Mouse (Mus musculus) common myeloid progenitor, adult 5-6 weeks (primary cell): Measurements from ENCODE around the gene Zfp503. TPM values are rescaled to one million over a fixed set of nuclear protein-coding genes. Genes with fewer than 3 reads are reported as not detected.

ENCODE experiments used
- ATAC-seq: replicated peaks from 2 replicates; pipeline ENCODE4 v1.8.0; 2016; ENCODE audit warnings: low read depth, mild to moderate bottlenecking, moderate TSS enrichment, inconsistent platforms; ENCODE audit not compliant: poor library complexity, severe bottlenecking
- total RNA-seq: library from RNA; stranded (forward); fragments of 200-1000, 187-1606 nt; gene quantifications from 2 replicates; pipeline ENCODE4 v1.2.3, GENCODE M21; 2017

Zfp503 gene
- total RNA-seq, 1 experiment from 2014 or later, result under 0.01 TPM

DNA sequence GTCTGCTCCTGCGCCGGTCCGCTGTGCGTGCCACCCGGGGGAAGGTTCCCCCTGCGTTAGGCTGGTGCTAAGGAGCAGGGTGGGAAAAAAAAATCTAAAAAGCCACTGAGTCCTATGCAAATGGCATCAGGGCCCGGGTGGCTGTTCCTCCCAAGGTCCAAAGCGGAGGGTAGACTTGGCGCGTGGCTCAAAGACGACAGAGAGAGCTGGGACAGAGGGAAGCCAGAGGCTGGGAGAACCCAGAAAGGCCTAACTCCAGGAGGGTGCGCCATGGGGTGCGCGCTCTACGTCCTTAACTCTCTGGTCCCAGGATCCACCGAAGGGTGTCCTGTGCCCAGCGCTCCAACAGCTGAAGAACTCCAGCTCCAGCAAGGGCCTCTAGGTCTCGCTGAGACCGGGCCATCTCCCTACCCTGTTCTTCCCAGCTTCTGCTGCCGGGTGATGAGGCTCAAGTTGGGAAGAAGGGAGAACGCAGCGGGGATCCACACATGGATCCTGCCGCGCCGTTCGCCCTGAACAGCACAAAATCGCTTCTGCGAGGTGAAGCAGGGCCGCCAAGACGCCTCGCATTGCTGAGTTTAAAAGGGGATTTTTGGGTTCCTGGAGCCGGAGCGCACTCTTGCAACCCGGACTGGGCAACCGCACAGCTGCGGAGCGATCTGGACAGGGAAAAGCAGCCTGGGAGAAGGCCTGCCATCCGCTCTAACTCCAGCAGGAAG lies 6.7 kb downstream of the Zfp503 start:
- ATAC-seq, result no peak

DNA sequence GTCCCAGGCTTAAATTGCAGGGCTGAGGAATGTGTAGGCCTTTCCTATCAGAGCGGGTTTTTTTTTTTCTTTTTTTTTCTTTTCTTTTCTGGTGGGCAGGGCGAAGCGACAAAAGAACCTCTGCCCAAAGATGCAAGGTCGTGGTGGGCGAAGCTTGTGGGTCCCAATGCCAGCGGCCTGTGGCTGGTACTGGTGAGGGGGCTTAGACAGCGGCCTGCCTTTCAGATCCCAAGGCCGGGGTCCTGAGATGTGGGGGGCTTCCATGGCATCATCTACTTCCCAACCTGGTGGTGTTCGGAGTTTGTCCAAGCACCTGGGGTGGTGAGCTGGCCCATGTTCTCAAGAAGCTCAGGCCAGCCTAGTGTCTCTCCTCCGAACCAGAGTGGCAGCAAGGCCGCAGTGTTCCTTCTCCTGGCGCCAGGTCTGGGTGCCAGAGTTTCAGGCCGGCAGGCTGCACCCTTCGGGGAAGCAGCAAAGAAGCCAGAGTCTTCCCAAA lies 7.3 kb downstream of the Zfp503 start:
- ATAC-seq, result no peak

DNA sequence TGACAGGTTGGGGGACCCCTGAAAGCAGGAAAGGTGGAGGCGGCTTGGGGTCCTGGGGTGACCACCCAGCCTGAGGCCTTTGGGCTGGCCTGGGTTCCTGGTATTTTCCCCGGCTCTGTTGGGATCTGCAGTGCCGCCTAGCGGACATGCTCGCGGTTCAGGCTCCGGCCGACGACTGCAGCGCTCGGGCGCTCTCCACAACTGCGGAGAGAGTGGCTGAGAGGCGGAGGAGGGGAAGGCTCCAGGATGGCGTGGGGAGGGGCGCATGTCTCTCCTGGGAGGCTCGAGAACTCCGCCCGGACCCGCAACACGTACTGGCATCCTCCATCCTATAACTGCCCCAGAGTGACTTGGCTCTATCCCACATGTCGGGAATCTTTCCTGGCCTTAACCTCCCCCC lies 7.9 kb downstream of the Zfp503 start:
- ATAC-seq, result peak; percentile 57

DNA sequence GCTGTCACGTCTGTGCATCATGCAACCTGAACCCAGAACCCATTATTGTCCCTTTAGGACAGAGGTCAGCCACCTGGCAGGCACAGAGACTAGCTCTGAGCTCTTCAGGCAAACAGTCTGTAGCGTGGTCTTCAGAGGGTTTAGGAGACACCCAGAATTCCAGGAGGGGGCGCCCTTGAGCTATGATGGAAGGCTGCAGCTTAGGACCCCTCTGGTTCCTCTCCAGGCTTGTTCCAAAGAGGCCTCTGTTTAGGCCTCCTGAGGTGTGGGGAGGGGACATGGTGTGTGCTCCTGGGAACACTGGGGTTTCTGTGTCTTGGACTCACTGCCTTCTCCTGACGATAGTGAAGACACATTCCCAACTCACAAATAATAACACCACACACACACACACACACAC lies 20.4 kb downstream of the Zfp503 start:
- peak; percentile 81 for ATAC-seq

- no peak for ATAC-seq
Measured at GRCm38 (mm10) chr14:21967375-21968010, 21.9 kb downstream of the Zfp503 start.

- peak; percentile 48; the same call in 1 of the 2 replicates for ATAC-seq
Measured at GRCm38 (mm10) chr14:21966276-21966675, 23.1 kb downstream of the Zfp503 start.

- ATAC-seq, result no peak
Measured at GRCm38 (mm10) chr14:21962381-21963050, 26.9 kb downstream of the Zfp503 start.

GRCm38 (mm10) chr14:21959243-21959642 lies 30.2 kb downstream of the Zfp503 start:
- ATAC-seq, result no peak

GRCm38 (mm10) chr14:21958643-21959042 lies 30.8 kb downstream of the Zfp503 start:
- no peak for ATAC-seq

- no peak for ATAC-seq
Measured at GRCm38 (mm10) chr14:21952541-21952940, 36.9 kb downstream of the Zfp503 start.

- no peak for ATAC-seq
Measured at GRCm38 (mm10) chr14:21951896-21952523, 37.4 kb downstream of the Zfp503 start.

DNA sequence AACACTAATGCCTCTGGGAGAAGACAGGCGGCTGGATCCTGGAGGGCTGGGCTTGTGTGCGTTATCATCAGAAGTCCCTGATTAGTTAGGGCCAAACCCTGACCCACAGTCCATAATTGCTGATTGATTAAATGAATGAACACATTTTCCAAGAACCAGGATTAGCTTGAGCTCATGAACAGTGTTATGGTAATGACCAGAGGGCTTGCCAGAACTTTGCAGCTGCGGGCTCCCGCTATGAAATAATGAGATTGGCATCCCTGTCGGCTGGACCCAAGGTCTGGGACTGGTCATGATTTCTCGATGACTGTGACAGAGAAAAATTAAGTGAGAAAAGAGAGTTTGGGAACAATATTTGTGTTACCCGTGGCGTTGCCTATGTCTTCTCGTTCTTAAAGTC lies 44.5 kb downstream of the Zfp503 start:
- no peak for ATAC-seq

DNA sequence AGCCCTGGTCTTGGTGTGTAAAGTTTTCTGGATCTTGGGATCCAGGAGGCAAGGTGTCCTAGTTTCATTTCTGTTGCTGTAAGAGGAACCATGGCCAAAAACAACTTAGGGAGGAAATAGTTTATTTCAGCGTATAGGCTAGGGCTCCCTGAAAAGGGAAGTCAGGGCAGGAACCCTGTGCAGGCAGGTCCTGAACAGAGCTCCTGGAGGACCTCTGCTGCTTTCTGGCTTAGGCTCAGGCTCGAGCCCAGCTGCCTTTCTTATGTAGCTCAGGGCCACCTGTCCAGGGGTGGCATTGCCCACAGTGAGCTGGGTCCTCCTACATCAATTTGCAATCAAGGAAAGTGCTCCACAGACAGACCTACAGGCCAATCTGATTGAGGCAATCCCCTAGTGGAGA lies 47.8 kb downstream of the Zfp503 start:
- peak; percentile 84 for ATAC-seq

GRCm38 (mm10) chr14:21937116-21937515 lies 52.3 kb downstream of the Zfp503 start:
- no peak for ATAC-seq

DNA sequence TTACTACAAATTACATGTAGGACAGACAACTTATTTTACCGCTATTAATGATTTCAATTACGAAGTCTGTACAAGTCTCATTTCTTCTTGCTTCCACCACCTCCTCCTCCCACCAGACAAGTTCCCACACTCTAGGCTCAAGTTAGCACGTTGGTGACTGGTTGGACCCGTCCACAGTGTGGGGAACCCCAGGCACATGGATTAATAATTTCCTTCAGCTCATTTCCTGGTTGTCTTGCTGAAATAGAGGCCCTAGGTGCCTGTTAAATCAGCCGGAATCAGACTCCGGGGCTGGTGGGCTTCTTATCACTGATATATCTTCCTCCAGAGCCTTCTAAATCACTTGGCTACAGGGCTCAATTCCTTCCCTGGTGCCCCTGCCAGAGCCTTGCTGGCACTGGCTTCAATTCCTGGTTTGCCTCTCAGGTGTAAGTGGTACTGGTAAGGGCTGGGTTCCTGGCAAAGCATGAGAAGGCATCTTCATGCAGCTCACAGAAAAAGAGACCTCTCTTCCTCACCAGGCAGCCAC lies 53.2 kb downstream of the Zfp503 start:
- ATAC-seq, result no peak

Other genes with a start within 250 kb of the Zfp503 start
- gene Samd8, start 239.1 kb downstream of the Zfp503 start, total RNA-seq, result 7.2 and 9.1 TPM in 2 replicates
- gene Dusp13, start 238.4 kb downstream of the Zfp503 start, total RNA-seq, result not detected in 2 replicates
- 310 and 348 TPM in 2 replicates for gene Vdac2, start 164.4 kb downstream of the Zfp503 start, total RNA-seq
- gene Comtd1, start 140.6 kb downstream of the Zfp503 start, total RNA-seq, result 7.3 and 14.0 TPM in 2 replicates
- gene Lrmda, start 30.1 kb upstream of the Zfp503 start, total RNA-seq, result 13.2 and 16.1 TPM in 2 replicates